Mouse (Mus musculus) lung, postnatal 10 days (tissue): ENCODE data around the gene Tgfbr2.
"Not testable (repeated sequence)": the region's sequence is repeated elsewhere in the genome, so short reads cannot be mapped to it uniquely, and the experiment has no call there.

Experiments used
- DNase-seq: peaks from one replicate; pipeline ENCODE4 v3.0.0; 2021

Gene Tgfbr2

GRCm38 (mm10) chr9:116060691-116061090 lies 114.5 kb downstream of the Tgfbr2 start:
- peak; percentile 37 for DNase-seq

GRCm38 (mm10) chr9:116059156-116059555 lies 116.0 kb downstream of the Tgfbr2 start:
- peak; percentile 23 for DNase-seq

GRCm38 (mm10) chr9:116058475-116058874 lies 116.7 kb downstream of the Tgfbr2 start:
- no peak for DNase-seq

GRCm38 (mm10) chr9:116053976-116054375 lies 121.2 kb downstream of the Tgfbr2 start:
- no peak for DNase-seq

GRCm38 (mm10) chr9:116049985-116050384 lies 125.2 kb downstream of the Tgfbr2 start:
- DNase-seq, result no peak

GRCm38 (mm10) chr9:116041787-116042186 lies 133.4 kb downstream of the Tgfbr2 start:
- DNase-seq, result peak; percentile 85

- DNase-seq, result no peak
Measured at GRCm38 (mm10) chr9:116041369-116041768, 133.8 kb downstream of the Tgfbr2 start.

- not testable (repeated sequence) for DNase-seq
Measured at GRCm38 (mm10) chr9:116040852-116041251, 134.3 kb downstream of the Tgfbr2 start.

GRCm38 (mm10) chr9:116039981-116040380 lies 135.2 kb downstream of the Tgfbr2 start:
- DNase-seq, result no peak

GRCm38 (mm10) chr9:116038275-116038674 lies 136.9 kb downstream of the Tgfbr2 start:
- DNase-seq, result no peak
